Mouse (Mus musculus) layer of hippocampus, postnatal 14 days (tissue): ENCODE results near the gene Glis1. TPM values are rescaled to one million over a fixed set of nuclear protein-coding genes. Genes with fewer than 3 reads are reported as not detected.

Experiments used
- DNase-seq, 2 experiments: peaks; one replicate each; pipeline ENCODE4 v3.0.0; 2021 to 2022; ENCODE audit warnings: low spot score in 2 of 2, mixed read lengths in 1 of 2
- microRNA-seq, 2 experiments: library from miRNA; unstranded; fragments of <30 nt; microRNA quantifications; one replicate each; pipeline ENCODE4 v1.2.0; 2021
- total RNA-seq, 2 experiments: library from RNA; stranded (reverse); gene quantifications; 2 replicates each; pipeline ENCODE4 v1.2.3; 2021

Gene Glis1
- total RNA-seq, 2 experiments from 2014 or later = 1.1 to 1.3 TPM

- no peak for DNase-seq
Observed at GRCm38 (mm10) chr4:107681099-107681849, 246.9 kb downstream of the Glis1 start.

- DNase-seq = no peak
Observed at GRCm38 (mm10) chr4:107683006-107683756, 248.8 kb downstream of the Glis1 start.

GRCm38 (mm10) chr4:107684130-107684529 is 249.7 kb downstream of the Glis1 start, which contains the start of gene Dmrtb1:
Dmrtb1 (minus strand) TSS chr4:107684230.
- no peak for DNase-seq

Small RNAs within 50 kb of the gene (microRNA-seq; reads per million reads assigned to microRNA genes)
- 0 reads per million in 2 experiments for gene Gm24804

Other genes starting within 250 kb of the Glis1 start
- gene Ldlrad1, start 225.4 kb upstream of the Glis1 start, total RNA-seq = under 1 TPM in 1 of 2 experiments, not detected in 1; 0.41 TPM
- gene Lrrc42, start 181.1 kb upstream of the Glis1 start, total RNA-seq = 10 to 100 TPM; 38.5 to 42.3 TPM
- gene Hspb11, start 181.0 kb upstream of the Glis1 start, total RNA-seq = 10 to 100 TPM; 19.3 to 21.3 TPM
- not detected for gene Dio1, start 127.4 kb upstream of the Glis1 start, total RNA-seq
- 10 to 100 TPM; 49.9 to 53.6 TPM for gene Yipf1, start 120.2 kb upstream of the Glis1 start, total RNA-seq
- gene Ndc1, start 66.8 kb upstream of the Glis1 start, total RNA-seq = 10 to 100 TPM; 15.2 to 15.4 TPM
- 1 to 10 TPM; 1.6 to 3.0 TPM for gene Dmrtb1, start 249.6 kb downstream of the Glis1 start, total RNA-seq